Mouse (Mus musculus): ENCODE results near the gene Nt5m. TPM values are rescaled to one million over a fixed set of nuclear protein-coding genes. Genes with fewer than 3 reads are reported as not detected.
"Not testable (repeated sequence)": the region's sequence is repeated elsewhere in the genome, so short reads cannot be mapped to it uniquely, and the experiment has no call there.

Nt5m gene
- polyA plus RNA-seq, 1 experiment from 2014 or later, result 26.1 TPM

DNA sequence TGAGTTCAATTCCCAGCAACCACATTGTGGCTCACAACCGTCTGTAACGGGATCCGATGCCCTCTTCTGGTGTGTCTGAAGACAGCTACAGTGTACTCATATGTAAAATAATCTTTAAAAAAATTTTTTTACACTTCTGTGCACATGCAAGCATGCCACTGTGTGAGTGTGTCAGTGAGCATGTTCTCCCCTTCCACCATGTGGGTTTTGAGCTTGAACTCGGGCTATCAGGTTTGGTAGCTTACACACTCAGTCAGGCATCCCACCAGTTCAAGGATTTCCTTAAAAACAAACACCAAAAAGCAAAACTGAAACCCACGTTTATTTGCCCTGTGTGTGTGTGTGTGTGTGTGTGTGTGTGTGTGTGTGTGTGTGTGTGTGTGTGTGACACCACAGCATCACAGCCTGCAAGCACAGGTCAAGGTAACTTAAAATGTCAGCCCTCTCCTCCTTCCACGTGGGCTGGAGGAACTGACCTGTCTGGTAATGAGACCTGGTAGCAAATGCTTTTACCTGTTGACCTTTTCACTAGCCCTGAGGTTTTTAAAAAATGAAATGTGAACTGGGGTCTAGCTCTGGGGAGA, 23.7 kb upstream of the Nt5m start:
- 84% methylated on average over 6 of the region's 6 CpGs for WGBS
- no peaks in the 10 kb centered on the region for H3K9me3 ChIP-seq (ENCODE audit: control insufficient read depth, low read length)
- no peak for DNase-seq (ENCODE audit: low spot score)
- H3K27ac ChIP-seq (ENCODE audit: low read depth, low read length), result no peak overlapping the region
- peaks cover 3% of the 10 kb centered on the region; the same call in 1 of the 2 replicates for H3K4me1 ChIP-seq (replicated peaks; ENCODE audit: control insufficient read depth, insufficient read depth, low read length)
- H3K4me2 ChIP-seq, result no peak overlapping the region
- peaks cover 41% of the 10 kb centered on the region for H3K36me3 ChIP-seq (ENCODE audit: control insufficient read depth, insufficient read depth, low read length)
- no peak overlapping the region for H3K4me3 ChIP-seq (ENCODE audit: low read depth, low read length)
- ATAC-seq (replicated peaks; ENCODE audit: low FRiP score), result no peak
- no peak overlapping the region for H3K9ac ChIP-seq (ENCODE audit: low read depth, low read length)
- H3K27me3 ChIP-seq (replicated peaks; ENCODE audit: control insufficient read depth, insufficient read depth, low read length), result no peaks in the 10 kb centered on the region

DNA sequence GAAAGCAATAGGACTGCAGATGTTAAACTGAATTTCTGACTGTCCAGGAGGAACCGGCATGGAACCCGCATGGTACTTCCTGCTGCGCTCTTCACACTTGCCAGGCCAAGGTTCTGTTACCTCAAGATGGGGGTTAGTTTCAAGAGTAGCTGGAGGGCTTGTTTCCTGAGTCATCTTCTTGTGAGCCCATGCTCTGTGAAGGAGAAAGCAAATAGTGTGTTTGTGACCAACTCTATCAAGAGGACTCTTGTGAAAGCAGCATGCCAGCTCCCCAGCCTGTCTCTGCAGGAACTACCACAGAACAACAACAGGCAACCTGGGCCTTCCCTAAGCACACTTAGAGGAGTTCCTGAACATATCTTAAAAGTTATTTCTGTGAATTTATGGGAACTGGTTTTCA, 21.3 kb upstream of the Nt5m start:
- ATAC-seq (replicated peaks; ENCODE audit: low FRiP score), result no peak
- Histone ChIP-seq H3K9ac (ENCODE audit: low read depth, low read length) (no peak overlapping the region), H3K4me2 (no peak overlapping the region), H3K4me3 (ENCODE audit: low read depth, low read length) (no peak overlapping the region), H3K4me1 (replicated peaks; ENCODE audit: control insufficient read depth, insufficient read depth, low read length) (no peaks in the 10 kb centered on the region), H3K27me3 (replicated peaks; ENCODE audit: control insufficient read depth, insufficient read depth, low read length) (no peaks in the 10 kb centered on the region), H3K27ac (ENCODE audit: low read depth, low read length) (no peak overlapping the region), H3K9me3 (ENCODE audit: control insufficient read depth, low read length) (no peaks in the 10 kb centered on the region), H3K36me3 (ENCODE audit: control insufficient read depth, insufficient read depth, low read length) (peaks cover 54% of the 10 kb centered on the region)
- WGBS, result 88% methylated on average over 3 of the region's 3 CpGs
- no peak for DNase-seq (ENCODE audit: low spot score)

DNA sequence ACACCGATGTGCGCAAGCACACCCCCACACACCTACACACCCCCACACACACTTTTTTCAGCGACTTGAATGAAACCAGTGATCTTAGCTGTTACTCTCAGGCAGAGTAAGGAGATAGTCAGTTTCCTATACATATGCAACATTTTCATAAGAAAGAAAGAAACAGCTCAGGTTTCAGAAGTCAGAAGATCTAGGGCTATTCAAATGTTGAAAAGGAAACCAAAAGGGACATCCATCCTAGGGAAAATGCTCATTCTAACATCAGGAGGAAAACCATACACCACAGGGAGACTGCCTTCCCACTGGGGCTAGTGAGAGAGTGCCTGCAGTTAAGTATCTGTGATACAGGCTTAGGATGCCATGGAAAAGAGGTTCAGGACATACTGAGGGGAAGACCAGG, 17.6 kb upstream of the Nt5m start:
- no peaks in the 10 kb centered on the region for H3K27me3 ChIP-seq (replicated peaks; ENCODE audit: control insufficient read depth, insufficient read depth, low read length)
- H3K4me1 ChIP-seq (replicated peaks; ENCODE audit: control insufficient read depth, insufficient read depth, low read length), result no peaks in the 10 kb centered on the region
- no peak overlapping the region for H3K27ac ChIP-seq (ENCODE audit: low read depth, low read length)
- peaks cover 75% of the 10 kb centered on the region for H3K36me3 ChIP-seq (ENCODE audit: control insufficient read depth, insufficient read depth, low read length)
- no peak overlapping the region for H3K4me2 ChIP-seq
- no peaks in the 10 kb centered on the region for H3K9me3 ChIP-seq (ENCODE audit: control insufficient read depth, low read length)
- DNase-seq (ENCODE audit: low spot score) (no peak), ATAC-seq (replicated peaks; ENCODE audit: low FRiP score) (no peak)
- H3K9ac ChIP-seq (ENCODE audit: low read depth, low read length), result no peak overlapping the region
- 92% methylated on average over 3 of the region's 3 CpGs for whole genome bisulfite sequencing
- no peak overlapping the region for H3K4me3 ChIP-seq (ENCODE audit: low read depth, low read length)

DNA sequence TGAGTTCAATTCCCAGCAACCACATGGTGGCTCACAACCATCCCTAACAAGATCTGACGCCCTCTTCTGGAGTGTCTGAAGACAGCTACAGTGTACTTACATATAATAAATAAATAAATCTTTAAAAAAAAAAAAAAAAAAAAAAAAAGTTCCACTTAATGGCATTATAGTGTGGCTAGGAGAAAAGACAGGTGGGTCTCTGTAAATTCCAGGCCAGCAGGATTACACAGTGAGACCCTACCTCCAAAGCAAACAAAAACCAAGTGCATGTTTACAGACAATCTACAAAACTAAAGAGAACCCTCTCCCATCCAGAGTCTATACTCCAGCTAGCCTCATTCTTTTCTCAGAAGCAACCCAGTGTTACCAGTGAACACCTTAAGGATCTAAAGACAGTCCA, 1.5 kb upstream of the Nt5m start:
- peak overlapping the region; percentile 62; the same call in 1 of the 2 replicates for H3K9ac ChIP-seq (ENCODE audit: low read depth, low read length)
- no CpG with 5 or more reads among the region's 1 CpGs for WGBS
- H3K9me3 ChIP-seq (ENCODE audit: control insufficient read depth, low read length); H3K27ac ChIP-seq (ENCODE audit: low read depth, low read length); H3K27me3 ChIP-seq (replicated peaks; ENCODE audit: control insufficient read depth, insufficient read depth, low read length); ATAC-seq (replicated peaks; ENCODE audit: low FRiP score); DNase-seq (ENCODE audit: low spot score): not testable (repeated sequence)
- peak overlapping the region; percentile 83 for H3K4me3 ChIP-seq (ENCODE audit: low read depth, low read length)
- peak overlapping the region; percentile 82 for H3K4me2 ChIP-seq
- peaks cover 11% of the 10 kb centered on the region; the same call in 1 of the 2 replicates for H3K36me3 ChIP-seq (ENCODE audit: control insufficient read depth, insufficient read depth, low read length)
- peaks cover 16% of the 10 kb centered on the region for H3K4me1 ChIP-seq (replicated peaks; ENCODE audit: control insufficient read depth, insufficient read depth, low read length)

DNA sequence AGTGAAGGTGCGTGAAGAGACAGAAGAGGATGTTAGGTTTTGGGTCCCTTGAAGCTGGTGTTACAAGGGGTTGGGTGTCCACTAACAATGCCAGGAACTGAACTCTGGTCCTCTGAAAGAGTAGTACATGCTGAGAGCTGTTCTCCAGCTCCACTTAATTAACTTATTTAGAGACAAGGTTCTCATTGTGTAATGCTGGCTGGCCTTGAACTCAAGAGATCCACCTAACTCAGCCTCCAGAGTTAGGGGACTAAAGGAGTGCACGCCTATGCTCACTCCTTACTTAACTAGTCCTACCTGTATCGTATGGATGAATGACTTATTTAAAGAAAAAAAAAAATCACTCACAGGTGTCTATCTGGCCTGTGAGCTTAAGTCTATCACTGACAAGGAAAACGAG, 821 bp upstream of the Nt5m start:
- H3K4me2 ChIP-seq, result peak overlapping the region; percentile 82
- DNase-seq (ENCODE audit: low spot score) (no peak), ATAC-seq (replicated peaks; ENCODE audit: low FRiP score) (no peak)
- H3K9me3 ChIP-seq (ENCODE audit: control insufficient read depth, low read length), result no peaks in the 10 kb centered on the region
- 62% methylated on average over 4 of the region's 4 CpGs for WGBS
- H3K4me1 ChIP-seq (replicated peaks; ENCODE audit: control insufficient read depth, insufficient read depth, low read length), result peaks cover 16% of the 10 kb centered on the region
- peaks cover 9% of the 10 kb centered on the region; the same call in 1 of the 2 replicates for H3K36me3 ChIP-seq (ENCODE audit: control insufficient read depth, insufficient read depth, low read length)
- no peak overlapping the region for H3K27ac ChIP-seq (ENCODE audit: low read depth, low read length)
- H3K27me3 ChIP-seq (replicated peaks; ENCODE audit: control insufficient read depth, insufficient read depth, low read length), result no peaks in the 10 kb centered on the region
- peak overlapping the region; percentile 62 for H3K9ac ChIP-seq (ENCODE audit: low read depth, low read length)
- H3K4me3 ChIP-seq (ENCODE audit: low read depth, low read length), result peak overlapping the region; percentile 83

DNA sequence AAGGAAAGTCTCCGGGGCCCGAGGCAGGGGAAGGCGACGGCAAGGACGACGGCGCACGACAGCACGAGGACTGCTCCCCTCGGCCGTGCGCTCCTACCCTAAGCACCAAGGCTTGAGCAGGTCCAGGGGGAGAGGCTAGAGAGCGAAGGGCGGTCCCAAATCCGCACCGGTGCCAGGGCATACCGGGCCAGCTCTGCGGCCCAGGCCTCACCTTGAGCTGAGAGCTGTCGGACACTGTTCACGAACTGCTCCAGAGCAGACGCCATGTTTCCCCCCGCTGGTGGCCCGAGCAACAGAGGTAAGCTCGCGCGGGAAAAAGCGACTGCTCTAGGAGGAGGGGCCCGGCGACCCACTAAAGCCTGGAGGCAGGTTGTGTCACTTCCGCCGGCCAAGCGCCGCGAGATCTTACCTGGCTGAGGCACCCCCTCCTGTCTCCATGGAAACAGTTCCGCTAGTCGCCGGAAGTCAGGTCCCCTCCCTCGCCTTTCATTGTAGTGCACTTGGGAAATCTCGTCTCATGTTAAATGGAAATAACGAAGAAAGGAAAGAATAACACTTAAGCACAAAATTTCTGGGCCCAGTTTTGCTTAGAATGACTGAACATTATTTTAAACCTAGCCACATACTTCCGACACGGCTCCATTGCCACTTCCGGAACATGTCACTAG, 346 bp downstream of the Nt5m start, which contains the start of gene Cops3:
Gene Cops3, minus strand, starts transcription at position 380 of the 668 bp plus-strand sequence.
- Histone ChIP-seq H3K4me2 (peak within 1 kb of the TSS; percentile 82), H3K4me3 (ENCODE audit: low read depth, low read length) (peak within 1 kb of the TSS; percentile 83), H3K27ac (ENCODE audit: low read depth, low read length) (peak within 1 kb of the TSS; percentile 93), H3K9ac (ENCODE audit: low read depth, low read length) (peak within 1 kb of the TSS; percentile 92), H3K4me1 (replicated peaks; ENCODE audit: control insufficient read depth, insufficient read depth, low read length) (peaks cover 16% of the 10 kb centered on the region), H3K9me3 (ENCODE audit: control insufficient read depth, low read length) (no peaks in the 10 kb centered on the region), H3K36me3 (ENCODE audit: control insufficient read depth, insufficient read depth, low read length) (peaks cover 6% of the 10 kb centered on the region; the same call in 1 of the 2 replicates), H3K27me3 (replicated peaks; ENCODE audit: control insufficient read depth, insufficient read depth, low read length) (no peaks in the 10 kb centered on the region)
- under 1% methylated on average over 43 of the region's 43 CpGs for WGBS
- ATAC-seq (replicated peaks; ENCODE audit: low FRiP score) (peak; percentile 94), DNase-seq (ENCODE audit: low spot score) (peak; percentile 93)

DNA sequence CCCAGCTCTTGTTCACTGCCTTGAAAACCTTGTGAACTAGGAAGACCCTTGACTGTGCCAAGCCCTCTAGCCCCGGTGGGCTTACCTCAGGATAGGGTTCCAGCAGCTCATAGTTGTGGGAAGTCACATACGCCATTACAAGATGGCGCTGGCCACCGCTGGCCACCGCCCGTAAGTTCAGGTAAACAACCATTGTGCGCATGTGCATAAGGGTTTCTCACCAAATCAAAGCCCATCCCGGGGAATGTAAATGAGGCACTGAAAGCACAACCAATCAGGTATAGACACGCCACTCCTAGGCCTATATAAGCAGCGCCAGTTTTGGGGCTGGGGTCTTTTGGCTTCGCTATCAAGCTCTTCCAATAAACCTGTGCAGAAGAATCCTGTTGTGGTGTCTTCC, 7.1 kb downstream of the Nt5m start:
- H3K4me2 ChIP-seq, result no peak overlapping the region
- H3K27ac ChIP-seq (ENCODE audit: low read depth, low read length), result no peak overlapping the region
- H3K36me3 ChIP-seq (ENCODE audit: control insufficient read depth, insufficient read depth, low read length), result no peaks in the 10 kb centered on the region
- ATAC-seq (replicated peaks; ENCODE audit: low FRiP score), result no peak
- H3K4me1 ChIP-seq (replicated peaks; ENCODE audit: control insufficient read depth, insufficient read depth, low read length), result peaks cover 10% of the 10 kb centered on the region
- no peaks in the 10 kb centered on the region for H3K27me3 ChIP-seq (replicated peaks; ENCODE audit: control insufficient read depth, insufficient read depth, low read length)
- DNase-seq (ENCODE audit: low spot score), result no peak
- H3K9me3 ChIP-seq (ENCODE audit: control insufficient read depth, low read length), result no peaks in the 10 kb centered on the region
- no peak overlapping the region for H3K9ac ChIP-seq (ENCODE audit: low read depth, low read length)
- no peak overlapping the region for H3K4me3 ChIP-seq (ENCODE audit: low read depth, low read length)
- 91% methylated on average over 11 of the region's 11 CpGs for WGBS

DNA sequence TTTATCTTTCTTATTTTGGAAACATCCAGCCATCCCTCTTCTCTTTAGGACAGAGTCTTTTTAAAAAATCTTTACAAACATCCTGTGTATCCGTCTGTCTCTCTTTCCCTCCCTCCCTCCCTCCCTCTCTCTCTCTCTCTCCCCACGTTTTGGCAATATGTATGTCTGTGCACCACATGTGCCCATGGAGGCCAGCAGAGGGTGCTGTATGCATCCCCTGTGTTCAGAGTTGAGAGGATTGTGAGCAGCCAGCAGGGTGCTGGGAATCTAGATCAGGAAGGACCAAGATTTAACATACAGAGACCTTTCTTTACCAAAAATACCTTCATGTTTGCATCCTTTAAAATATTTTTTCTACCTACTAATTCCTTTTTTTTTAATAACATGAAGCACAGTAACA, 7.9 kb downstream of the Nt5m start:
- Histone ChIP-seq H3K36me3 (ENCODE audit: control insufficient read depth, insufficient read depth, low read length) (no peaks in the 10 kb centered on the region), H3K4me3 (ENCODE audit: low read depth, low read length) (peak overlapping the region; percentile 65), H3K9ac (ENCODE audit: low read depth, low read length) (no peak overlapping the region), H3K4me2 (peak overlapping the region; percentile 82), H3K9me3 (ENCODE audit: control insufficient read depth, low read length) (no peaks in the 10 kb centered on the region), H3K27ac (ENCODE audit: low read depth, low read length) (no peak overlapping the region), H3K27me3 (replicated peaks; ENCODE audit: control insufficient read depth, insufficient read depth, low read length) (no peaks in the 10 kb centered on the region), H3K4me1 (replicated peaks; ENCODE audit: control insufficient read depth, insufficient read depth, low read length) (peaks cover 10% of the 10 kb centered on the region)
- DNase-seq (ENCODE audit: low spot score), result no peak
- WGBS, result 19% methylated on average over 2 of the region's 2 CpGs
- ATAC-seq (replicated peaks; ENCODE audit: low FRiP score), result peak; percentile 71

Data from liver, embryonic 11.5 days (tissue).